Mouse (Mus musculus): ENCODE results near the gene Rpl23.

- TF ChIP-seq CTCF (IDR thresholded peaks at IDR 0.05; ENCODE audit: extremely low read depth, insufficient read depth, insufficient read length, insufficient replicate concordance) (no peak), POLR2A (IDR thresholded peaks at IDR 0.05; ENCODE audit: low read depth, low read length) (no peak)
These were observed 37.4 kb downstream of the Rpl23 start for GRCm38 (mm10) chr11:97744718-97745330.

Data from spleen, adult 2 months (tissue).